In the genomic region with DNA sequence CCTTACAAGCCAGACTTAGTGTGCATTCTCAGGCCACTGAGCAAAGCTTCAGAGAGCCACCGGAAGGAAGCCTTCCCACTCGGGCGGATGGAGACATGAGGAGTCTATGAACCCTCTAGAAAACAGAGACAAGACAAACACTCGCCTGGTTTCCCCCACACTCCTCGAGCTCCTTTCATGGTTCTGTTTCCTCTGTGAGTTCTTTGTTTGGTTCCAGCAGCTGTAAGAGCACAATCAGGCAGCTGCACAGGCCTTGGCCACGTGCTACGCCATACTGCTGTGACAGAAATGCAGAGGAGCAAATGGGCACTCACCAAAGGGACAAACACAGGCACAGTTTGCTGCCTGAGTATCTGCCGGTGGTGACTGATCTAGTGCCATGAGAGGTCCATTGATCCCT, we compare ENCODE assay signal across 28 mouse cellular contexts. TPM values are rescaled to one million over a fixed set of nuclear protein-coding genes. Genes with fewer than 3 reads are reported as not detected.
A peak's percentile ranks its signal among the peaks of the same experiment; 100 is the strongest.
DNase-seq lines count a peak whose midpoint lies in the region; ATAC-seq lines count a peak whose summit lies in the region.
"Had no signal": no experiment of that assay in that cellular context is flagged by ENCODE, and none has a peak within 500 bp of the region (broad histone marks: within the 10 kb centered on the region; RNA-seq: fewer than 3 reads in every experiment).

No protein-coding gene starts in this region.

- H3K4me2 ChIP-seq in midbrain, embryonic 13.5 days (replicated peaks) = no peak overlapping the region
- H3K4me2 ChIP-seq: embryonic facial prominence, embryonic 12.5 days; heart, embryonic 15.5 days; limb, embryonic 15.5 days; liver, embryonic 15.5 days; midbrain, embryonic 12.5 days had no signal

- H3K27me3 ChIP-seq in midbrain, embryonic 13.5 days = peaks cover 6% of the 10 kb centered on the region; the same call in 1 of the 2 replicates
- H3K27me3 ChIP-seq: CH12.LX; embryonic facial prominence, embryonic 12.5 days; heart, embryonic 15.5 days; limb, embryonic 15.5 days; liver, embryonic 15.5 days had no signal

- H3K4me3 ChIP-seq in midbrain, embryonic 13.5 days (replicated peaks) = no peak overlapping the region
- H3K4me3 ChIP-seq: embryonic facial prominence, embryonic 12.5 days; erythroblast, embryonic 14.5 days; heart, embryonic 15.5 days; limb, embryonic 15.5 days; liver, embryonic 15.5 days; midbrain, embryonic 12.5 days had no signal

- peak; percentile 8 for DNase-seq in CD4-positive, CD25-positive, alpha-beta regulatory T cell, adult 2 months (ENCODE audit: low read depth, low spot score)
- peak; percentile 32 for DNase-seq in layer of hippocampus, adult 11-12 months (ENCODE audit: low spot score)
- no peak for DNase-seq in layer of hippocampus, postnatal 25 days (ENCODE audit: extremely low spot score in 1 of 2, low spot score in 1 of 2)
- peak; percentile 64 for DNase-seq in brain, adult 2 months (ENCODE audit: low read depth, low spot score)
- DNase-seq in thymus, postnatal 0 days (ENCODE audit: low spot score) = peak; percentile 55
- no peak for DNase-seq in cerebellum, adult 11 months
- DNase-seq: cerebellum, adult 9-11 months; gastrocnemius, postnatal 14 days; heart, adult 18-20 months; kidney, adult 9 months; kidney, postnatal 25 days; retina, postnatal 1 day had no signal

- no peak for ATAC-seq in CD4-positive, CD25-positive, alpha-beta regulatory T cell, adult 4 months
- ATAC-seq in midbrain, embryonic 13.5 days = no peak
- ATAC-seq: inflammation-experienced regulatory T-cells, adult 6 months had no signal

- no peaks in the 10 kb centered on the region for H3K9me3 ChIP-seq in midbrain, embryonic 13.5 days
- H3K9me3 ChIP-seq: embryonic facial prominence, embryonic 12.5 days; heart, embryonic 15.5 days; limb, embryonic 15.5 days; liver, embryonic 15.5 days; midbrain, embryonic 12.5 days had no signal

- H3K9ac ChIP-seq in midbrain, embryonic 13.5 days (replicated peaks) = no peak overlapping the region
- H3K9ac ChIP-seq: embryonic facial prominence, embryonic 12.5 days; heart, embryonic 15.5 days; limb, embryonic 15.5 days; liver, embryonic 15.5 days; midbrain, embryonic 12.5 days had no signal

- H3K27ac ChIP-seq in midbrain, embryonic 13.5 days = no peak overlapping the region
- H3K27ac ChIP-seq: embryonic facial prominence, embryonic 12.5 days; heart, embryonic 15.5 days; limb, embryonic 15.5 days; liver, embryonic 15.5 days; midbrain, embryonic 12.5 days; stomach, postnatal 0 days had no signal

- WGBS in midbrain, embryonic 13.5 days = 56% methylated on average over 8 of the region's 8 CpGs

- H3K36me3 ChIP-seq in midbrain, embryonic 13.5 days = no peaks in the 10 kb centered on the region
- H3K36me3 ChIP-seq: embryonic facial prominence, embryonic 12.5 days; heart, embryonic 15.5 days; limb, embryonic 15.5 days; liver, embryonic 15.5 days; midbrain, embryonic 12.5 days had no signal

- peaks cover 8% of the 10 kb centered on the region for H3K4me1 ChIP-seq in midbrain, embryonic 13.5 days (replicated peaks)
- H3K4me1 ChIP-seq: embryonic facial prominence, embryonic 12.5 days had no signal

RNA-seq across cellular contexts. Expression of gene 1700016C15Rik, which starts 29.1 kb away (rescaled TPM):
- polyA plus RNA-seq in CD4-positive, CD25-positive, alpha-beta regulatory T cell, adult 4 months (2017; shearing (Covaris generic)) = not detected
- not detected for total RNA-seq in layer of hippocampus, postnatal 25 days (2021)
- polyA plus RNA-seq in thymus, postnatal 0 days (2015; fragmentation: Nextera tagmentation; extraction: Ambion mirVana) = 0.28 and 0.49 TPM in 2 replicates
- not detected in 2 replicates for polyA plus RNA-seq in midbrain, embryonic 13.5 days (2015; fragmentation: Nextera tagmentation; extraction: Ambion mirVana)
- total RNA-seq: adrenal gland, postnatal 4 days; CH12.LX; heart, adult 18-20 months; hematopoietic stem cell, adult 5-6 weeks; left cerebral cortex, postnatal 25 days; MEL had no signal
- polyA plus RNA-seq: cortical plate, adult 2 months; embryonic facial prominence, embryonic 12.5 days; erythroblast, embryonic 14.5 days; heart, embryonic 15.5 days; limb, embryonic 15.5 days; liver, embryonic 15.5 days; midbrain, embryonic 12.5 days had no signal

Comparison
In these comparisons a context has a peak if more than half of its experiments do, and no peak if none do; other contexts are left out.
1. DNase-seq: peak in CD4-positive, CD25-positive, alpha-beta regulatory T cell, adult 2 months (single experiment), layer of hippocampus, adult 11-12 months (single experiment), brain, adult 2 months (single experiment) and thymus, postnatal 0 days (single experiment); none in layer of hippocampus, postnatal 25 days (0 of 2) and cerebellum, adult 11 months (single experiment).